Mouse (Mus musculus) monocyte, adult 5-6 weeks (primary cell): ENCODE data around the gene Zbtb20. TPM values are rescaled to one million over a fixed set of nuclear protein-coding genes. Genes with fewer than 3 reads are reported as not detected.
A peak's percentile ranks its signal among the peaks of the same experiment; 100 is the strongest.
"Not testable (repeated sequence)": the region's sequence is repeated elsewhere in the genome, so short reads cannot be mapped to it uniquely, and the experiment has no call there.

Source experiments
- ATAC-seq: fragments of 153-309, 156-312 bp; replicated peaks from 2 replicates; pipeline ENCODE4 v1.8.0; 2017; ENCODE audit warnings: mild to moderate bottlenecking; ENCODE audit not compliant: low TSS enrichment, insufficient number of reproducible peaks, severe bottlenecking, poor library complexity, low FRiP score
- total RNA-seq: library from RNA; stranded (forward); fragments of 200-1000, 200-491, 200-594 nt; gene quantifications from 3 replicates; pipeline ENCODE4 v1.2.3, GENCODE M21; 2017

Gene Zbtb20
- total RNA-seq, 1 experiment from 2014 or later, result 9.1 TPM

DNA sequence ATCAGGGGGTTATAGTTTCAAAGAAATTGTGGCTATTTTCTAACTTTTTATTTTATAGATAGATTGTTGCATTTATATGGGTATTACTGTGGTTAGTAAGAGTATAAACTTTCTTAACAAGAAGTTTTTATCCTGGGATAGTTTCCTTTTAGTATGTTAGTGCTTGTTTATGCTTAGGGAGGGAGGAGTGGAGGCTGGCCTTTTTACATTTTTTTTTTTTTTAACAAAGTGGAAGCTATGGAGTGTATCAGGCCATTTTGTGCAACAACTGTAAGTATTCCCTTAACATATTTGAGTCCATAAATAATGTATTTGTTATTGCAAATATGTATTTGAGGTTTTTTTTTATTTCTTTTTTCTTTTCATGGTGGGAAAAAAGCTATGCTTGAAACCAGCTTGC lies 32.7 kb downstream of the Zbtb20 start:
- ATAC-seq, result no peak

DNA sequence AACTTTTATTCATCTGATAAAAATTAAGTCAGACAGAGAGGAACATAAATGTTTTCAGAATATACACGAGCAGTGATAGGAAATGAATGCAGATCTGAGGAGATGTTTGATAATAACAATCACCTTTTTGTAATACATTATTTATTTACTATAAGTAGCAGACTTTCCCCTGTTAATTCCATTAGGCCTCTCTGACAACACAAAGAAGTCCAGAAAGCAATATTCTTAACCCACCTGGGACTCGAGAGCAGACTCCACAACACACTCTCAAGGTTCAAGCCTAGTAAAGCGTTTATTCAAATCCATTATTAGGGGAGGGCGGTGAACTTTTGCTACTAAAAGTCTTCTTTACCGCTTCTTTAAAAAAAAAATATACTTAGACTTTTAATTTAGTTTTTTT lies 33.2 kb downstream of the Zbtb20 start:
- no peak for ATAC-seq

DNA sequence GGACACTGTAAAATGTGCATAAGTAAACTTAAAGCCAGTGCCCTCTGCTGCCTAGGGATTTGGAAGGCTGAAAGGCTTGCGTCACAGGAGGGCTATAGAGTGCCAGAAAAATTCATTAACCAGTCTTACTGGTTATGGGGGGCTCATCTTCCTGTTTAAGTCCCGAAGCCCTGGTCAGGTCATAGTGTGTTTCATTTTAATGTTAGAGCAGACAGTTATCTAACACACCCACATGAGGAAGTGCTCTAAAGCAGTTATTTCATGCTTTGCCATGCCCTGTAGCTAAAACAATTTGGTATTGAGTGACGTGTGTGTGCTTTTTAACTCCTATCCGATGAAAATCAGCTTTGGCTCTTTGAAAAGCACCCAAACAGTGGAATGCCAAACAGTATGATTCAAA lies 34.3 kb downstream of the Zbtb20 start:
- 0 out of 2 replicates have a peak, but pooled peaks have one; percentile 31 for ATAC-seq

DNA sequence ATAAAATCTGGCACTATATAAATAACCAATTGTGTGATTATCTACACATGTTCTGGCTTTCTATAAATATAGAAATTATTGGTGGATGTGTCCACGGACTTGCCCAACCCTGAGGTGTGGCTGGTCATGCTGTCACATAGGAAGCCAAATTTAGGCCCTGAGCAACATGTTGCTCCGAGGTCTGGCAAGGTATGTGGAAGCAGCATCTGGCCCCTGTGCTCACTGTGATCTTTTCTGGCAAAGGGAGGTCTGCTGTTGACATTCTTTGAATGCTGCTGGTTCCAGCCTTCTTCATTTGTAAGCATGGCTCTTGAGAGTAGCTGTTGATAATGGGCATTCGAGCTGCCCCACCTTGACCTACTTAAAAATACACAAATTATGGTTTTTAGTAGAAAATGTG lies 35.0 kb downstream of the Zbtb20 start:
- ATAC-seq, result no peak

DNA sequence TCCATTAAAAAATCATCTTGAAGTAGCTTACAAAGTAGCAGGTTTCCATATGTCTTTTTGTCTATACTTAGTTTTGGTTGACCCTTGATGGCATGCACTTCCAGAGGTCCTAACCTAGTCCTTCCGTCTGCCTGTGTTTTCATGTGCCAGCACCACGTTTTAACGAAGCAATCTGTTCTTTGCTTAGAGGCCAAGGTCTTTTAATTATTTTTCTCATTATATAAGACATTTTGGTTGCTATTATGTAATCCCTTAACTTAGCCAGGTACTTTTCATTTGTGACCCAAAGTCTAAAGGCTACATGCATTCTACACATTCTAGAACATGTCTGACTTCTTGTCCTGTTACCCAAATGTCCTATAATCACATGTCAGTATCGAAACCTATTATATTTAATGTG lies 35.6 kb downstream of the Zbtb20 start:
- ATAC-seq, result no peak

DNA sequence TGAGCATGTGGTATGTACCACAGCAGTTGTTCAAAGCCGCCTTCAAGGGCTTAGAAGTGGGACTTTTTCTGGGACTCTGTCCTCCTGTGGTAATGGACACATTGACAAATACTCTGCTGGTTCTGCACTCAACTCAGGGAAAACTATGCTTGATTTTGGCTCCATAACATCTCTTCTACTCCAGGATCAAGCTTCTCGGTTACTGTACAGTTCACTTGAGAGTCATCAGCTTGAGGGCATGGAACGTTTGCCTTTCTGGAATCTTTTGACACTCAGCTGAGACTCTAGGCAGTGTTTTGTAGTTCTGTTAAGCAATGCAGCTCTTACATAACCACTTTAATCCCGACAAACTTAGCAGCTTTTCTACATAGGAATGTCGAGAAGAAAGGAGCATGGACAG lies 36.1 kb downstream of the Zbtb20 start:
- no peak for ATAC-seq

DNA sequence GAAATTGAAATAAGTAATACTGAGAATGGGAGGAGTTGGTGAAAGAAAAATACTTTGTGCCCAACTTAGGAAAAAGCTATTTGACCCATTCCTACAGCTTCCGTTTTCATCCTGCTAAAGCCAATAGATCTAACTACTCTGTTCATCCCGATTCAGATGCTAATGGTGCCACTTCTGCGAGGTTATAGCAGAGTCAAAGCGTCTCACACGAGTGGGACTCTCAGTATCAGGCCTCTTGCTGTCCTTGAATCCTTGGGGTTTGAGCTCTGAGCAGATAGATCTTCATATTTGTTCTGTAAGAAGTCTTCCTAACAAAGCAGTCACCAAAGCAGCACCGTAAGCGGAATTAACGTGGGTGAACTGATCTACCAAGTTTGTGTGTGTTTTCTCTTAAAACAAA lies 37.6 kb downstream of the Zbtb20 start:
- ATAC-seq, result no peak

DNA sequence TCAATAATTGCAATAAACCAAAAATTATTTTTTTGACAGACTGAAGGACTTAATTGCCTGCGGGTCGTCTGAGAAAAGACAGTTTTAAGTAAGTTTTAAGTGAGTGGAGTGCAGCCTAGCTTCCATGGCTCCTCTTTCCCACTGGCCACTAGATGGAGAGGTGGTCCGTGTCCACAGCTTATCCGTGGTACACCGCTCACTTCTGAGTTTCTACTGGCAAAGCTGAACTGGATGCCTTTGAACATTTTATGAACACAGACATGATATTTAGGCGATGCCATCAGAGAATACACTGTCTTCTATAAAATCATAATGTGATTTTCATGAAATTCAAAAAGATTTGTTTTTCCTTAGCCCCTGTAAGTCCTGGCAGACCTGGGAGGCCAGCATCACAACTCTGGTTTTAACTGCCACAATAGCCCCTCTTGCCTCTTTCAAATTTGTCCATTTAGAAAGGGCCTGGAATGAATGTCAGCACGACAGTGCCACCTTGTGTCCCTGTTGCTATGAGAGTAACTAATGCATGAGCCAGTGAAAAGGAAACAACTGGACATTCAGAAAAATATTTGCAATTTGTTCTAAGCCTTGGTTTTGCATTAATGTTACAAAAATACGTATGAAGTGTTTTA lies 38.9 kb downstream of the Zbtb20 start:
- ATAC-seq, result peak; percentile 61; the same call in 1 of the 2 replicates

DNA sequence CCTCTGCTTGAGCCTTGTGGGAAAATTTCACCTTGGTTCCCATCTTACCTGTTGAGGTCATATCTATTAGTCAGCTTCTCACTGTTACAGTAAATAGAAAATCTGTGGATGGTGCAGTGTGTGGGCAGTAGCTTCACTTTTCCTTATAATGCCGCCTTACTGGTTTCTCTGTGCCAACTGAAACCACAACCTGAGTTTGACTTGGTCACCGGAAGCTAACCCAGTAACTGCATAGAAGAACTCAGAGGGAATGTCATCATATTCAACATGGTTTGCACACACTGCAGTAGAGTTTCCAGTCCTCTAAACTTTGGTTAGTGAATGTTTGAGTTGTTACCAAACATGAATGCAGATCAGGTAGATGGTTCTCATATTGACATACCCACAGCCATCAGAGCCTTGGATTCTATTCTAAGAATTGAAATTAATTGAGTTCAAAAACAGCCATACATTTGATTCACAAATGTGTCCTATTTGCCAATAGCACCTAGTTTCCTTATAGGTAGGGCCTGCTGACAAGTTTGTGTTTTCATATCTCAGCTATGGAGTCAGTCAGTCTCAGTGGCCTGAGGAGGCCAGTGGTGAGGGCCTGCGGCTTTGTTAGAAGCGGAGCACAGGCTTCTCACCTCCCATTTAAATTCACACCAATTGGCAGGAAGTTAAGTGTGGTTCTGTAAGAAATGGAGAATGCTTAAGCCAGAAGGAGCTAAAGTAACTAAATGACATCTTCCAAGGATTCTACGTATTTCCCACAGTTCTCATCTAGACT lies 44.5 kb downstream of the Zbtb20 start:
- peak; percentile 59; the same call in 1 of the 2 replicates for ATAC-seq

DNA sequence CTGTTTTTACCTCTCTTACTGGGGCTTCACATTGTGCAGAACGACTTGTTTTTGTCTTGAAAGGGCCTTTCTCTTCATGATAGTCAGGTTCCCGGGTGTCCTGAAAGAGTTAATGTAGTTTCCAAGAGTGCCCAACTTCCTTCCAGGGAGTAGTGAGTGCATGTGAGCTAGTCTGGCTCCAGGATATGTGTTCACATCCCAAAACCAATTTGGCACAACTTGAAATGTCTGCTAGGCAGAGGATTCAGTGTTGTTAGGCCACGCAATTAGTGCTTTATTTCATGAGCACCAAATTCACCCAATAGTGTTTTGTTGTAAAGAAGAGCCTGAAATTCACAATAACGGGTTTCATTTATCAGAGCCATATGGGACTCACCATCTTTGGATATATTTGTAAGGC lies 45.8 kb downstream of the Zbtb20 start:
- no peak for ATAC-seq

DNA sequence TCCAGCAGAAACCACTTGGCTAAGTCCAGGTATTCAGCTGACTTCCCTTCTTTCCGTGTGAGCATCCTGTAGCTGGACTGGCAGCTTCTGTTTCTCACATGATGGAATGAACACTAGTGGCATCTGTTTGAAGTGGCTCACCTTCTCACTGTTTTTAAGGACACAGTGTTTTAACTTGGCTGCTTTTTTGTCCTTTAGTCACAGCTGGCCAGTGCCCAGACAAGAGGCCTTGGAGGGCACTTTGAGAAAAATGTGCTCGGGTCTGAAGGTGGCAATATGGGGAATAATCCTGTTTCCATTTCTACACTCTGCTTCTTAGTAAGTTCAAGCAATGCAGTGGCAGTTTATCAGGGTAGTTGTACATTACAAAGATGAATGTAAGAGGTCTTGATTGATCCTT lies 62.5 kb downstream of the Zbtb20 start:
- ATAC-seq, result no peak

DNA sequence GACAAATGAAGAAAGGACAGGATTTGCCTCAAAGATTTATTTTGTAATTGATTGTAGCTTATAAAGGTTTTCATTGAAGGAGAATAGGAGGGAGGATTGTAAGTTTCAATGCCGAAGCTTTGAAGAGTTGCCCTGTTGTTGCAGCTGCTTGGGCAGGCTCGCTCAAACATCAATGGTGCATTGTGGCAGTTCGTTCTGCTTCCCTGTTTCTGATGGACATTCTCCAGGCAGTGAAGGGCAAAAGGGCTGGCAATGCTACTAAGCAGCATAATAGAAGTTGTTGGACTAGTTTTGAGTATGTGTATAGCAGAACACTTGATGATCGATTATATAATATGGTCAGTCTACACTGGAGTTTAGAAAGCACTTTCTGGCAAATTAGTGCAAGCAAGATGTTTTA lies 71.3 kb downstream of the Zbtb20 start:
- ATAC-seq, result no peak

DNA sequence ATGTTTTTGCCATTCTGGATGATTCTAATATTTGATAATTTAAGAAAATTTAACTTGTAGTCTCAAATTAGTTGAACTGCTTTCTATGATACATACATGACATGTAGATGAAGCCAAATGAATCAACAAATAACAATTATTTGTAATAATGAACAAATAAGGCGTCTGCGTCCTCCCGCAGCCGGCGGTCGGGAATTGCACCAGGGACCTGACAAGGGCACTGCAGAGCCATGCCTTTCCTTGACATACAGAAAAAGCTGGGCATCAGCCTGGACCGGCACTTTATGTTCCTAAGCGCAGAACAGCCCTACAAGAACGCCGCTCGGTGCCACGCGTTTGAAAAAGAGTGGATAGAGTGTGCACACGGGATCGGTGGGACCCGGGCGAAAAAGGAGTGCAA lies 79.7 kb downstream of the Zbtb20 start:
- ATAC-seq, result not testable (repeated sequence)

DNA sequence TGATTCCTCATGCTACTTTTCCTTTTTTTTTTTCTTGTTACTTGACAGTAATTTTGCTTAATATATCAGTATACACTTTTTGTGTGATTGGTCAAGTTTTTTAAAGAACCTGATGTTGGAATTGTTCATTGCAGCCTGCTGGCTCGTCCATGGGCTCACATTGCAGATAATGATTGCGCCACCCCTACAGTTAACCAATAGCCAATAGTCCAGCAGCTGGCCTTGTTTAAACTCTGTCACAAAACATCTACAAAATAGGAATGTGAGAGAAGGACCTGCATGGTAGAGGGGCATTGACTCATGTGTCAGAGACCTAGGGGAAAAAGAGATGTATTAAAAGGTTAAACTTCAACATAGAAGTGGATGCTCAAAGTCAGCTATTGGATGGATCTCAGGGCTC lies 97.2 kb downstream of the Zbtb20 start:
- no peak for ATAC-seq

DNA sequence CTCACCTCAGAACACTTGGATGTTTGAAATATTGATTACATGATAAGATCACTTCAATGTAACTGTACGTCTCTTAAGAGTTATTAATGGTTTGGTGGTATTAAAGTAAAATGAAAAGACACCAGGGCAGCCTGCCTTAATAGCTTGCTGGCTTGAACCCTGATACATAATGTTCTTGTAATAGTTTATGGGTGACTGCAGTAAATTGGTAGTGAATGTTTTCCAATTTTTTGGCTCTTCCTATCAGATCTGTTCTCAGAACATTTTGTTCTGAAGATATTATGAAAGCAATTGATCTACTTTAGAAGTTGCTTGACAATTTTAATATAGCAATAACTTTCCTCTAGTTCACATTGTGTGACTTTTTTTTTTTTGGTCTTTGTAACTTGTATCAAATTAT lies 123.2 kb downstream of the Zbtb20 start:
- no peak for ATAC-seq

DNA sequence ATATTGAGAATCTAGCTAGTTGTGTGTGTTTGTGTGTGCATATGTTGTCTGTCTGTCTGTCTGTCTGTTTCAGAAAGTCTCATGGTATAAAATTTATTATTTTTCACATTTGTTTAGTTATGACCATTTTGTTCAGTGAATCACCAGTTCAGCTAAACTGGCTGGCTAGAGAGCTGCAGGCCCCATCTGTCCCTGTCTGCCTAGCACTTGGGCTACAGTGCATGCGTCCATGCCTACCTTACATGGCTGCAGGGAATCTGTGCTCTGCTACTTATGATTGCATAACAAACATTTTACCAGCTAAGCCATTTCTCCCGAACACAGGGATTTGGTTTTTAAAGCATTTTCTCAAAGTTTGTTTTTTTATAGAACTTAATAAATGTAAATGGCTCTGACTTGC lies 150.7 kb downstream of the Zbtb20 start:
- ATAC-seq, result no peak

DNA sequence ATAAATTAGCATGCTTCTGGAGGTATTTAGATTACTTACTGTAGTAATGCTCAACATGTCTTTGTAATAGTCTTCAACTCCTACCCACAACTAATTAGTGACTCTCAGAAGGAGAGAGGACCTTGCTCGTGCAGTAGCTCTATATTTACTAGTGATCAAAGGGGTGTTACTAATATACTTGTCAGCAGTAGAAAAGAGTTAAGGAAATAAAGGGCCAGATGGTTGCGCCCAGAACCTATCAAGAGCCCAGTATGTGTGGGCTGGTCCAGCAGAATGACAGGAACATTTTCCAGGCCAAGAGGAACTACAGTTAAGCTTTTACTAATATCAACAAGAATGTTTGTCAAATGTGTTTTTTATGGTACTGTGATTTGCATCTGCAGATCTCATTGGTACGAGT lies 153.6 kb downstream of the Zbtb20 start:
- no peak for ATAC-seq

DNA sequence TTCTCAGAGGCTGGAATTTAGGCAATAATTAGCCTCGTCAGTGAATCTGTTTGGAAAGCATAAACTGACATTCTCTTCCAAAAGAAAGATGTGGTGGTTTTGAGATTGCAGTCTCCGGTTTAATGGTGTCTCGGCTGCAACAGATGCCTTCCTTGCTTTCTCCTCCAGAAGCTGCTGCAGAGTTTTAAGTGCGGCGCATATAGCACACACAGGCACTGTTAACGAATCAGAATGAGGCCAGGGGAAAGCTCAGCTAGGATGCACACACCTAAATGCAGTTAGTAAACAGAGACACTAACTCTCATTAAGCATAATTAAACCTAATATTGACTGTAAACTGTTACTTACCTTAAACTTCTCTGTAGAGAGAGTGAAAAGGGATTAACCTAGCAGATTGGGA lies 160.0 kb downstream of the Zbtb20 start:
- ATAC-seq, result no peak

DNA sequence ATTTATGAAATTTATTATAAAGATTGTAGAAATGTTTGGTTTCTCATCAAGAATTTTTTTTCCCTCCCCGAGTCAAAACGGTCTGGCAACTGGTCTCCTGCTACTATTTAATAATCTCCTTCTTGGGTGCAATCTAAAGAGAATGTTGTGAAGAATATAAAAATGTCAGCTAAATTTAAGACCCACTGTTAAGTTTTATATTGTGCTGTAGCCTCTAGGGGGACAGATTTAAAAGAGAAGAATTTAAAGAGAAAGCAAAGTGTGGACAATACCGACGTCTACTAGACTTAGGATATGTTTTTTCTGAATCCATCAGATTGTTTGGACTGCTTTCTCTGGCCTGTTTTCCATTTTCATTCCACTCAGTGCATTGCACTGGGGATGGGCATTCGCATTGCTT lies 160.8 kb downstream of the Zbtb20 start:
- no peak for ATAC-seq

DNA sequence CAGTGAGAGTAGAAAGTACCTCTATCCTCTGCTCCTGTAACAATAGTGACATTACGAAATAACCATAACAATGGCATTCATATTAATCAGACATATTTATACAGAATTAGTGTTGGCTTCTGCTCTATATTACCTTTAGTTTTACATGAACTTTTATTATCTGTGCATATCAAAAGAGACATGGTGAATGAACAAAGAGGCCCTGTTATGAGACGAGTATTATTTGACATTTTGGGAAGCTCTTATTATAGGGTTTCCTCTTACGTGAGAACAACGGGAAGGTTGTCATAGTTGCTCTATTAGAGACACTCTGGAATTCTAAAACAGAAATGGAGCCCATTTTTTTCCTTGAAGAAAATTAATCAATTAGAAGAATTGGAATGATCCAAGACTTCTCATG lies 161.6 kb downstream of the Zbtb20 start:
- no peak for ATAC-seq
